Mouse (Mus musculus): ENCODE measurements at regions not wholly inside any gene's neighbourhood (a gene's known extent, or its start where the extent isn't known, plus 50 kb on each side); places are given as distances from the start of the nearest gene placed in this dataset.

GRCm38 (mm10) chr12:37010306-37010705 lies 98.0 kb upstream of the Meox2 start:
- TF ChIP-seq CTCF (IDR thresholded peaks at IDR 0.05; ENCODE audit: low read depth, low read length) = no peak
- no peak for TF ChIP-seq TAL1 (conservative IDR thresholded peaks at IDR 0.05; ENCODE audit: low read depth, low read length)
- no peak for TF ChIP-seq GATA1 (IDR thresholded peaks at IDR 0.05; ENCODE audit: borderline replicate concordance, low read length)
- no peak for TF ChIP-seq GATA2 (IDR thresholded peaks at IDR 0.05; ENCODE audit: borderline replicate concordance, low read depth, low read length)

Measured in G1E (cell line).